Mouse (Mus musculus): Measurements from ENCODE around the gene Tmem45a. TPM values are rescaled to one million over a fixed set of nuclear protein-coding genes. Genes with fewer than 3 reads are reported as not detected.

Tmem45a gene
- polyA plus RNA-seq, 1 experiment from 2014 or later, result 12.4 TPM

DNA sequence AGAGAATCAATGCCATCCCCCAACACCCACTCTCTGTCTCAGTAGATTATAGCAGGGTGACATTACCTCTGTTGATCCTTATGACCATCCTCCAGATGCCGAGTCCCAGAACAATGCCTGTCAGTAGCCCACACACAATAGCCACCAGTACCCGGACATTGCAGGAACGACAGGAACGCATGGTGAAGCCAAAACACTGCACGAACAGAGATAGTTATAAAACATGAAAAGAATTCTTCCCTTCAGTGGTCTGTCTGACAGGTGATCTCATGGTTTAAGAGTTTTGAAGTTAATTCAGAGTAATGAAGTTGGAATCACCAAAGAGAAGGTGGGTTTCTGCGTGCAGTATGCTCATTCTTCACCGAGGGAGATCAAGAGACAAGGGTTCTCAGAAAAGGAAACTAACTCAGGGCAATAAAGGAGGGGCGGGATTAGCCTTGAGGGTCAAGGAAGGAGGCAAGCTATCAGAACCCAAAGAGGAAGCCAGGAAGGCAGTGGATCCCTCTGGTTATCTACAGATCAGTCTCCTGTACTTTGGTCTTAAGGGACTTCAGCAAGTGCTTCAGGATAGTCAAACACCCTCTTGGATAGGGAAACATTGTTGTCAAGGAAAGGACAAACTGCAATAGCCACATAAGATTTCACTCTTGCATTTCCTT is 90.4 kb downstream of the Tmem45a start, which contains the start of gene Adgrg7:
Gene Adgrg7 (minus strand): TSS at position 375 of the 659 bp plus-strand sequence.
- Histone ChIP-seq H3K4me1 (ENCODE audit: control insufficient read depth in 2 of 2, insufficient read depth in 2 of 2, low read length in 2 of 2) (no peaks in the 10 kb centered on the region), H3K27me3 (ENCODE audit: control insufficient read depth, insufficient read depth, low read length) (no peaks in the 10 kb centered on the region), H3K9me3 (ENCODE audit: control insufficient read depth, low read length) (no peaks in the 10 kb centered on the region), H3K4me2 (ENCODE audit: low read length) (no peak within 1 kb of the TSS), H3K36me3 (ENCODE audit: control insufficient read depth, insufficient read depth, low read length) (no peaks in the 10 kb centered on the region), H3K4me3 (ENCODE audit: control insufficient read depth in 1 of 2, insufficient read depth in 1 of 2, low read depth in 1 of 2, low read length in 2 of 2) (no peak within 1 kb of the TSS), H3K9ac (ENCODE audit: low read length) (no peak within 1 kb of the TSS), H3K27ac (replicated peaks in 1 of 2; ENCODE audit: control insufficient read depth in 1 of 2, insufficient read depth in 1 of 2, low read depth in 2 of 2, low read length in 2 of 2) (no peak within 1 kb of the TSS)
- 69% methylated on average over 8 of the region's 8 CpGs for WGBS
- ATAC-seq (ENCODE audit: insufficient number of reproducible peaks, insufficient read depth, low FRiP score, low read depth), result no peak

DNA sequence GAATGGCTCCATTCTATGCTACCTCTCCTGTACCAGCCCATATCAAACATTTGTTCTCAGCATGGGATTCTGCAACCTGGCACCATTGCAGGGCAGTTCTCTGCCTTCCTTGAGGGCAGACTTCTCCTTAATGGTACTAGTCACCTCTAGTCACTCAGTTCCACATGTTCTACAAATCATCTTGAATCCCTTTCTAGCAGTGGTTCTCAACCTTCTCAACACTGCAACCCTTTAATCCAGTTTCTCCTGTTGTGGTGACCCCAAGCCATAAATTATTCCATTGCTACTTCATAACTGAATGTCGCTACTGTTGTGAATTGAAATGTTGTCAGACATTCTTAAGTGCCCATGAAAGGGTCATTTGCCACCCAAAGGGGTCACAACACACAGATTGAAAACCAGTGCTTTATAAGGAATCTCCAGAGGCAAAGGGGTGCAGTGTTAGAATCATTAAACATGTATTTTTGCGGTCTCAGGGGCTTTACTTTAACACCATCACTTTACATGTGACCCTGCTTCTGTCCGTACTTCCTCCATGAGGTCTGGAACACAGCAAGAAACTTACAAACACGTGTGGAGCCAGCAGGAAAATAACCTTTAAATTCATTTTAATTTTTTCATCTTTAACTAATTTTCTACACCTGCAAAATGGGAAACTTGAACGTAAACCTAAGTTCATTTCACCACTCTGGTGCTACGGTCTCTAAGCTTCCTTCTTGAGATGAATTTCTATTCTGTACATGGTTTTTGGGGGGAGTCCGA is 91.4 kb downstream of the Tmem45a start:
- WGBS, result 79% methylated on average over 7 of the region's 7 CpGs

GRCm38 (mm10) chr16:56793778-56794177 is 92.2 kb downstream of the Tmem45a start:
- ATAC-seq (ENCODE audit: insufficient number of reproducible peaks, insufficient read depth, low FRiP score, low read depth), result no peak
- Histone ChIP-seq H3K27me3 (ENCODE audit: control insufficient read depth, insufficient read depth, low read length) (no peaks in the 10 kb centered on the region), H3K4me3 (ENCODE audit: control insufficient read depth in 1 of 2, insufficient read depth in 1 of 2, low read depth in 1 of 2, low read length in 2 of 2) (no peak overlapping the region), H3K9me3 (ENCODE audit: control insufficient read depth, low read length) (no peaks in the 10 kb centered on the region), H3K4me1 (ENCODE audit: control insufficient read depth in 2 of 2, insufficient read depth in 2 of 2, low read length in 2 of 2) (no peaks in the 10 kb centered on the region), H3K27ac (replicated peaks in 1 of 2; ENCODE audit: control insufficient read depth in 1 of 2, insufficient read depth in 1 of 2, low read depth in 2 of 2, low read length in 2 of 2) (no peak overlapping the region), H3K4me2 (ENCODE audit: low read length) (no peak overlapping the region), H3K9ac (ENCODE audit: low read length) (no peak overlapping the region), H3K36me3 (ENCODE audit: control insufficient read depth, insufficient read depth, low read length) (no peaks in the 10 kb centered on the region)
- WGBS, result 75% methylated on average over 1 of the region's 1 CpGs

More for the DNA sequence above, 91.4 kb downstream of the Tmem45a start:
- no peaks in the 10 kb centered on the region for H3K9me3 ChIP-seq (ENCODE audit: control insufficient read depth, low read length)
- ATAC-seq (ENCODE audit: insufficient number of reproducible peaks, insufficient read depth, low FRiP score, low read depth), result no peak
- no peaks in the 10 kb centered on the region for H3K27me3 ChIP-seq (ENCODE audit: control insufficient read depth, insufficient read depth, low read length)
- H3K4me1 ChIP-seq (ENCODE audit: control insufficient read depth in 2 of 2, insufficient read depth in 2 of 2, low read length in 2 of 2), result no peaks in the 10 kb centered on the region
- no peak overlapping the region for H3K27ac ChIP-seq (replicated peaks in 1 of 2; ENCODE audit: control insufficient read depth in 1 of 2, insufficient read depth in 1 of 2, low read depth in 2 of 2, low read length in 2 of 2)
- H3K4me3 ChIP-seq (ENCODE audit: control insufficient read depth in 1 of 2, insufficient read depth in 1 of 2, low read depth in 1 of 2, low read length in 2 of 2), result no peak overlapping the region
- no peak overlapping the region for H3K9ac ChIP-seq (ENCODE audit: low read length)
- no peaks in the 10 kb centered on the region for H3K36me3 ChIP-seq (ENCODE audit: control insufficient read depth, insufficient read depth, low read length)
- no peak overlapping the region for H3K4me2 ChIP-seq (ENCODE audit: low read length)

DNA sequence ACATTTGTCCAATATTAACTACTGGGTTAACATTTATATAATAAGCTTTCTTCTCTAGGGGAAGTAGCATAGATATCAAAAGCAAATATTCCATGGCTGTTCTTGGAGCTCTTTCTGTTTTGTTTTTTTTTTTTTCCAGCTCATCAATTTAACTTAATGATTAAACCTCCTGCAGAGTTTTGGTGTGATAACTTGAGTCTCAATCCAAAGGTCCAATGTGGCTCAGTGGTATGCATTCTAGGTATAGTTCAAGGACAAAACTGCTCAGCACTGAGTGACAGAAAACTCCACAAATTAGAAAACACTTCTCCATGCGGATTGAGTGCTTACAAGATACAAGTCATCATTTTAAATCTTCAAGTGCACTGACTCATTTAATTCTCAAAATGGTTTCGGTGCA is 100.0 kb downstream of the Tmem45a start:
- Histone ChIP-seq H3K36me3 (ENCODE audit: control insufficient read depth, insufficient read depth, low read length) (no peaks in the 10 kb centered on the region), H3K9ac (ENCODE audit: low read length) (no peak overlapping the region), H3K27me3 (ENCODE audit: control insufficient read depth, insufficient read depth, low read length) (no peaks in the 10 kb centered on the region), H3K4me2 (ENCODE audit: low read length) (no peak overlapping the region), H3K4me3 (ENCODE audit: control insufficient read depth in 1 of 2, insufficient read depth in 1 of 2, low read depth in 1 of 2, low read length in 2 of 2) (no peak overlapping the region), H3K9me3 (ENCODE audit: control insufficient read depth, low read length) (no peaks in the 10 kb centered on the region), H3K27ac (replicated peaks in 1 of 2; ENCODE audit: control insufficient read depth in 1 of 2, insufficient read depth in 1 of 2, low read depth in 2 of 2, low read length in 2 of 2) (no peak overlapping the region), H3K4me1 (ENCODE audit: control insufficient read depth in 2 of 2, insufficient read depth in 2 of 2, low read length in 2 of 2) (no peaks in the 10 kb centered on the region)
- 68% methylated on average over 2 of the region's 2 CpGs for WGBS
- no peak for ATAC-seq (ENCODE audit: insufficient number of reproducible peaks, insufficient read depth, low FRiP score, low read depth)

DNA sequence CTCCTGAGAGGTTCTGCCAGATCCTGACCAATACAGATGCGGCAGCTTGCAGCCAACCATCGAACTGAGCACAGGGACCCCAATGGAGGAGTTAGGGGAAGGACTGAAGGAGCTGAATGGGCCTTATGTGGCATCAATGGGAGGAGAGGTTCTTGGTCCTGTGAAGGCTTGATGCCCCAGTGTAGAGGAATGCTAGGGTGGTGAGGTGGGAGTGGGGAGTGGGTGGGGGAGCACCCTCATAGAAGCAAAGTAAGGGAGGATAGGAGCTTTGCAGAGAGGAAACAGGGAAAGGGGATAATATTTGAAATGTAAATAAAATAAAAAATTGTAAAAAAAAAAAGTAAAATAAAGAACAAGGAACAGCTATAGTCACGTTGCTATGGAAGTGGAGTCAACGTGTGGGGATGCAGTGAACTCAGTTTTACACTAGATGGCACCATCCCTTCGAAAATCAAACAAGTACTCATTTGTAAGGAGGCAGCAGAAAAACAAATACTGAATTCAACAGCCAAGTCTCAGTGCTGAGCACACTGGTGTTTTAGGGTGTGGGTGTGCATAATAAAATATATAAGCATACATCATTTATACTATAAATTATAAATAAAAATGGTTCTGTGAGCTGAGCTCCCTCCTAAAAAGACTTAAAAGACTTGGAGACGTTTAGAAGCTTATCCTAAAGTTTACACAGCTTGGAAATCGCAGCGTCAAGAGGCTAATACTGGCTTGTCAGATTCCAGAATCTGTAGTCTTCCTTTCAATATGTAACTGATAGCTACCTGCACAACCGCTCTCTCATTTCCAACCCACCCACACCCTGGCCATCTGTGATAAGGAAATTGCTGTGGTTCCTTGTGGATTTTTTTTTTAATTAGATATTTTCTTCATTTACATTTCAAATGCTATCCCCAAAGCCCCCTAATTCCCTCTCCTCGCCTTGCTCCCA is 114.5 kb downstream of the Tmem45a start:
- ATAC-seq (ENCODE audit: insufficient number of reproducible peaks, insufficient read depth, low FRiP score, low read depth), result no peak

More for the DNA sequence above, 114.5 kb downstream of the Tmem45a start:
- Histone ChIP-seq H3K9ac (ENCODE audit: low read length) (no peak overlapping the region), H3K4me3 (ENCODE audit: control insufficient read depth in 1 of 2, insufficient read depth in 1 of 2, low read depth in 1 of 2, low read length in 2 of 2) (no peak overlapping the region), H3K9me3 (ENCODE audit: control insufficient read depth, low read length) (no peaks in the 10 kb centered on the region), H3K4me1 (ENCODE audit: control insufficient read depth in 2 of 2, insufficient read depth in 2 of 2, low read length in 2 of 2) (no peaks in the 10 kb centered on the region), H3K4me2 (ENCODE audit: low read length) (no peak overlapping the region), H3K27me3 (ENCODE audit: control insufficient read depth, insufficient read depth, low read length) (no peaks in the 10 kb centered on the region), H3K27ac (replicated peaks in 1 of 2; ENCODE audit: control insufficient read depth in 1 of 2, insufficient read depth in 1 of 2, low read depth in 2 of 2, low read length in 2 of 2) (no peak overlapping the region), H3K36me3 (ENCODE audit: control insufficient read depth, insufficient read depth, low read length) (no peaks in the 10 kb centered on the region)
- WGBS, result 47% methylated on average over 10 of the region's 10 CpGs

Other genes with a start within 250 kb of the Tmem45a start
- gene Tfg, start 168.7 kb downstream of the Tmem45a start, polyA plus RNA-seq (2014; fragmentation: Nextera tagmentation; extraction: Ambion mirVana), result 130 and 136 TPM in 2 replicates
- gene Adgrg7, start 90.3 kb downstream of the Tmem45a start, polyA plus RNA-seq (2014; fragmentation: Nextera tagmentation; extraction: Ambion mirVana), result not detected in 2 replicates
- 0.63 and 1.4 TPM in 2 replicates for gene Lnp1, start 41.9 kb upstream of the Tmem45a start, polyA plus RNA-seq (2014; fragmentation: Nextera tagmentation; extraction: Ambion mirVana)
- gene Tmem45a2, start 185.2 kb upstream of the Tmem45a start, polyA plus RNA-seq (2014; fragmentation: Nextera tagmentation; extraction: Ambion mirVana), result 0.14 and 0.50 TPM in 2 replicates
- 51.6 and 53.3 TPM in 2 replicates for gene Tomm70a, start 235.5 kb upstream of the Tmem45a start, polyA plus RNA-seq (2014; fragmentation: Nextera tagmentation; extraction: Ambion mirVana)

All from heart, embryonic 14.5 days (tissue).